ENCODE assay signal across 8 mouse cellular contexts in the genomic region with DNA sequence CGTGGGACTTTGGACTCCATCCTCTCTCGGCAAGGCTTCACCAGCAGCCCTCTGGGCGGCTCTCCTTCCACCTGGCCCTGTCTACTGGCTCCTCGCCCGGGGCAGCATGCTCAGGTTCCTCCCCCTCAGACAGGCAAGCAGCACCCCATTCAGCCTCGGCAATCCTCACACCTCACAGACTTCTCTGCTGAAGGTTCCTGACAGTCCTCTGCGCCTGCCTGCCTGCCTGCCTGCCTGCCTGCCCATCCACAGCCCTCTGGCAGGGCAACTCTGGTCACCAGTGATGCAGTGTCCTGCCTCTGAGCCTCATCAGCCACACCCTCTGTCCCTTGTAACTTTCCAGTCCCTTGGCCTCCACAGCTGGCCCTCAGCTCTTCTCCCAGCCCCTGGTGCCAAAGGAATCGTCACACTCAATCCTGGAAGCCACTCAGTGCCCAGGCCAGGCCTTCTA. TPM values are rescaled to one million over a fixed set of nuclear protein-coding genes. Genes with fewer than 3 reads are reported as not detected.
DNase-seq lines count a peak whose midpoint lies in the region; ATAC-seq lines count a peak whose summit lies in the region.

No protein-coding gene starts in this region.

- H3K9ac ChIP-seq in kidney, embryonic 16.5 days (replicated peaks; ENCODE audit: low read length), result 0 out of 2 replicates have a peak overlapping the region, but pooled peaks have one; percentile 13
- H3K9ac ChIP-seq in midbrain, embryonic 13.5 days (replicated peaks), result no peak overlapping the region
- H3K9ac ChIP-seq in forebrain, embryonic 16.5 days (replicated peaks; ENCODE audit: low read depth, low read length), result no peak overlapping the region

- no peak overlapping the region for H3K4me2 ChIP-seq in kidney, embryonic 16.5 days (replicated peaks; ENCODE audit: low read depth, low read length)
- H3K4me2 ChIP-seq in midbrain, embryonic 13.5 days (replicated peaks), result no peak overlapping the region
- H3K4me2 ChIP-seq in forebrain, embryonic 16.5 days (ENCODE audit: low read length), result no peak overlapping the region

- peaks cover 20% of the 10 kb centered on the region for H3K36me3 ChIP-seq in kidney, embryonic 16.5 days (ENCODE audit: insufficient read depth, low read length)
- H3K36me3 ChIP-seq in midbrain, embryonic 13.5 days, result peaks cover 22% of the 10 kb centered on the region
- no peaks in the 10 kb centered on the region for H3K36me3 ChIP-seq in forebrain, embryonic 16.5 days (ENCODE audit: control insufficient read depth, insufficient read depth)

- peak; percentile 70; the same call in 1 of the 2 replicates for ATAC-seq in kidney, embryonic 16.5 days (ENCODE audit: low FRiP score, low TSS enrichment)
- 0 out of 2 replicates have a peak, but pooled peaks have one; percentile 9 for ATAC-seq in midbrain, embryonic 13.5 days
- ATAC-seq in forebrain, embryonic 16.5 days, result no peak

- no peaks in the 10 kb centered on the region for H3K27me3 ChIP-seq in kidney, embryonic 16.5 days (ENCODE audit: insufficient read depth, low read length)
- H3K27me3 ChIP-seq in midbrain, embryonic 13.5 days, result no peaks in the 10 kb centered on the region
- H3K27me3 ChIP-seq in forebrain, embryonic 16.5 days (replicated peaks; ENCODE audit: control insufficient read depth, insufficient read depth, low read length), result no peaks in the 10 kb centered on the region

- 41% methylated on average over 8 of the region's 8 CpGs for WGBS in kidney, embryonic 16.5 days
- WGBS in midbrain, embryonic 13.5 days, result 85% methylated on average over 8 of the region's 8 CpGs
- WGBS in forebrain, embryonic 16.5 days, result 69% methylated on average over 8 of the region's 8 CpGs

- DNase-seq in testis, postnatal 10 days (ENCODE audit: low spot score), result peak; percentile 76
- DNase-seq in testis, postnatal 14 days (ENCODE audit: low spot score), result no peak
- peak; percentile 75 for DNase-seq in gastrocnemius, postnatal 25 days
- no peak for DNase-seq in left cerebral cortex, adult 8-10 months (ENCODE audit: low spot score in 2 of 2)
- DNase-seq in urinary bladder, postnatal 10 days (ENCODE audit: low spot score), result no peak

- no peaks in the 10 kb centered on the region for H3K9me3 ChIP-seq in kidney, embryonic 16.5 days (ENCODE audit: low read length)
- no peaks in the 10 kb centered on the region for H3K9me3 ChIP-seq in midbrain, embryonic 13.5 days
- H3K9me3 ChIP-seq in forebrain, embryonic 16.5 days (ENCODE audit: control insufficient read depth, low read length), result no peaks in the 10 kb centered on the region

- peak overlapping the region; percentile 36; the same call in 1 of the 2 replicates for H3K27ac ChIP-seq in kidney, embryonic 16.5 days (ENCODE audit: low read length)
- H3K27ac ChIP-seq in midbrain, embryonic 13.5 days, result no peak overlapping the region
- H3K27ac ChIP-seq in forebrain, embryonic 16.5 days (ENCODE audit: low read length), result no peak overlapping the region

- H3K4me1 ChIP-seq in kidney, embryonic 16.5 days (ENCODE audit: insufficient read depth, low read length), result peaks cover 42% of the 10 kb centered on the region
- H3K4me1 ChIP-seq in midbrain, embryonic 13.5 days (replicated peaks), result peaks cover 13% of the 10 kb centered on the region
- H3K4me1 ChIP-seq in forebrain, embryonic 16.5 days (replicated peaks; ENCODE audit: control insufficient read depth, insufficient read depth, low read length), result 0 out of 2 replicates have a peak, but pooled peaks cover 6% of the 10 kb centered on the region

- H3K4me3 ChIP-seq in kidney, embryonic 16.5 days (ENCODE audit: low read length), result no peak overlapping the region
- no peak overlapping the region for H3K4me3 ChIP-seq in midbrain, embryonic 13.5 days (replicated peaks)
- H3K4me3 ChIP-seq in forebrain, embryonic 16.5 days (replicated peaks; ENCODE audit: low read length), result no peak overlapping the region

RNA-seq across cellular contexts. Expression of a gene that starts 39.8 kb away (rescaled TPM):
- total RNA-seq in gastrocnemius, postnatal 25 days (2021), result 10 to 100 TPM; 25.5 to 28.1 TPM
- 34.8 and 38.0 TPM in 2 replicates for polyA plus RNA-seq in kidney, embryonic 16.5 days (2015; fragmentation: Nextera tagmentation; extraction: Ambion mirVana)
- 20.9 and 21.2 TPM in 2 replicates for polyA plus RNA-seq in midbrain, embryonic 13.5 days (2015; fragmentation: Nextera tagmentation; extraction: Ambion mirVana)
- 10 to 100 TPM; 62.3 to 71.6 (median 64.9) TPM for total RNA-seq in left cerebral cortex, adult 8-10 months (2022)
- polyA plus RNA-seq in forebrain, embryonic 16.5 days (2015; fragmentation: Nextera tagmentation; extraction: Ambion mirVana), result 20.5 and 23.4 TPM in 2 replicates

Comparison
In these comparisons a context has a peak if more than half of its experiments do, and no peak if none do; other contexts are left out.
1. DNase-seq: peak in testis, postnatal 10 days (single experiment) and gastrocnemius, postnatal 25 days (single experiment); none in testis, postnatal 14 days (single experiment), left cerebral cortex, adult 8-10 months (0 of 2) and urinary bladder, postnatal 10 days (single experiment).